Mouse (Mus musculus): Measurements from ENCODE around the gene Rnf187.
"Not testable (repeated sequence)": the region's sequence is repeated elsewhere in the genome, so short reads cannot be mapped to it uniquely, and the experiment has no call there.

Rnf187 gene

GRCm38 (mm10) chr11:58967346-58967745 is 28.6 kb upstream of the Rnf187 start:
- peak; percentile 69 for DNase-seq (ENCODE audit: low read depth, low spot score)

- no peak for DNase-seq (ENCODE audit: low read depth, low spot score)
Observed at GRCm38 (mm10) chr11:58965001-58965760, 26.5 kb upstream of the Rnf187 start.

GRCm38 (mm10) chr11:58964216-58964615 is 25.5 kb upstream of the Rnf187 start:
- no peak for DNase-seq (ENCODE audit: low read depth, low spot score)

GRCm38 (mm10) chr11:58963543-58963942 is 24.8 kb upstream of the Rnf187 start:
- peak; percentile 45 for DNase-seq (ENCODE audit: low read depth, low spot score)

GRCm38 (mm10) chr11:58961364-58962177 is 22.9 kb upstream of the Rnf187 start:
- peak; percentile 22 for DNase-seq (ENCODE audit: low read depth, low spot score)

GRCm38 (mm10) chr11:58959921-58960465 is 21.3 kb upstream of the Rnf187 start:
- DNase-seq (ENCODE audit: low read depth, low spot score) = peak; percentile 91

- DNase-seq (ENCODE audit: low read depth, low spot score) = peak; percentile 21
Observed at GRCm38 (mm10) chr11:58959186-58959825, 20.6 kb upstream of the Rnf187 start.

- DNase-seq (ENCODE audit: low read depth, low spot score) = no peak
Observed at GRCm38 (mm10) chr11:58958536-58958935, 19.8 kb upstream of the Rnf187 start.

- DNase-seq (ENCODE audit: low read depth, low spot score) = no peak
Observed at GRCm38 (mm10) chr11:58957226-58957914, 18.7 kb upstream of the Rnf187 start.

GRCm38 (mm10) chr11:58955868-58956257 is 17.1 kb upstream of the Rnf187 start:
- DNase-seq (ENCODE audit: low read depth, low spot score) = no peak

GRCm38 (mm10) chr11:58955143-58955867 is 16.6 kb upstream of the Rnf187 start:
- peak; percentile 40 for DNase-seq (ENCODE audit: low read depth, low spot score)

- peak; percentile 94 for DNase-seq (ENCODE audit: low read depth, low spot score)
Observed at GRCm38 (mm10) chr11:58954420-58955142, 15.9 kb upstream of the Rnf187 start, which contains the start of the genes Hist3h2a and Trim17. Hist3h2a (plus strand) TSS chr11:58954685. Trim17 (plus strand) TSS chr11:58954685.

- DNase-seq (ENCODE audit: low read depth, low spot score) = not testable (repeated sequence)
Observed at GRCm38 (mm10) chr11:58954170-58954419, 15.4 kb upstream of the Rnf187 start.

- peak; percentile 79 for DNase-seq (ENCODE audit: low read depth, low spot score)
Observed at GRCm38 (mm10) chr11:58953351-58954169, 14.8 kb upstream of the Rnf187 start.

- no peak for DNase-seq (ENCODE audit: low read depth, low spot score)
Observed at GRCm38 (mm10) chr11:58951210-58951609, 12.5 kb upstream of the Rnf187 start.

GRCm38 (mm10) chr11:58949480-58950431 is 11.0 kb upstream of the Rnf187 start:
- peak; percentile 34 for DNase-seq (ENCODE audit: low read depth, low spot score)

GRCm38 (mm10) chr11:58948542-58949479 is 10.1 kb upstream of the Rnf187 start, which contains the start of gene Hist3h2ba:
Hist3h2ba (plus strand) TSS chr11:58948920.
- DNase-seq (ENCODE audit: low read depth, low spot score) = peak; percentile 88
